Mouse (Mus musculus) mouse trophoblast stem cell (cell line): Measurements from ENCODE around the gene Snx25.

ENCODE experiments used
- in situ Hi-C, 2 experiments: fragments of 300-500 bp; cut with MseI, MboI; formaldehyde crosslinking; loops; 2 replicates in 1 of 2; 3 replicates in 1 of 2; pipeline ENCODE4 v1.15.1; 2025

Snx25 gene

DNA sequence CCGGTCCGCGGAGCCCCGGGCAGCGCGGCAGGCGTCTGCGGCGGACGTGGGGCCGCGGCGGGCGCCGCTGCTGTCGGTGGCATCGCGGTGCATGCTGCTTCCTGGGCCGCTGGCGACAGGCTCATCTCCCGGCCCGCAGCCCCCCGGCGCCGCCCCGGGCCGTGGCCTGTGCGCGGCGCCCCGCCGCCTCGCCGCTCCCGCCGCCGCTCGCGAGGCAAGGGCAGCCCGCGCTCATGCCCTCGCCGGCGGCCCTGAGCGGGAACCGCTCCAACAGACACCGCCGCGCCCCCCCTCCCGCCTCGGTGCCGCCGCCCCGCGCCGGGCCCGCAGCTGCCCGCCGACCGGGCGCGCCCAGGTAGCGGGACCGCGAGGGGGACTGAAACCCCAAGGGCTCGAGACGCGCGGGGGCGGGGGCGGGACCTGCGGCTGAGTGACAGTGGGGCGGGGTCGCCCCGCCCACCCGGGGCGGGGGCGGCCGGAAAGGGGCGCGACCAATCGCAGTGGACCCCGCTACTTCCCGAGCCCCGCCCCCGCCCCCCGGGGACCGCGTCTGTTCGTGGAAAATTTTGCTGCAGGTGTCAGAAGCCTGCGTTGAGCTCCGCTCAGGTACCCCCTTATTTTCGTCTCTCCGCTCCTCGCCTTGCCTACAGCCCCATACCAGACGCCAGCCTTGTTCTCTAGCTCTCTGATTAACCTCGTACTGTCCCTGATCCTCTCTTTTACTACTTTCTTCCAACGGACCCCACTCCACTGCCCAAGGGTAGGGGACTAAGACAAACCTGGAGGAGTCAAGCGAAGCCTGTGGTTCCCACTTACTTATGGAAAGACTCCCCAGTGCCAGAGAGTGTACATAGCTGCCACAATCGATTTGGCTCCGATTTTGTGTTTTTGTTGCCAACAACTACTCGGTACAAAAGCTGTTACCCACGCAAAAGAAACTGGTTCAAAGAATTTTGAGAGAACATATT is at the start of gene Snx25:
TSS of gene Snx25 (minus strand) at position 96 of the 968 bp plus-strand sequence.
- in situ Hi-C loops, result no loop called here

DNA sequence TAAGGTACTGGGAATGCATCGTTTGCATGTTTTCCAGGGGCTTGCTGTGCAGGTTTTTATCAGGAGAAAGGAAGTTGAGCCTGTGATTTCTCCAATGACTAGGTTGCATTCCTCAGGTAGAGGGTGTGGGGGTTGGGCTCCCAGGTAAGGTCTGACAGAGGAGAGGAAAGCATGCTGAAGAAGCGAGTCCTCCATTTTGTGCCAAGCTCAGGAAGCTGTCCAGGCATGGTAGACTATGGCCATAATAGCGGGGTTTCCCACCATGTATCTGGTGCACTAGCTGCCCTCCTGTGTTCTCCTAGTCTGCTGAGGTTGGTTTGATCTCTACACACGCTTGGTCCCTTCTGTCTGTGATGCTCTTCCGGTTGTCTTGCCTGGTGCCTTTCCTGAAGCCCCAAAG is 45.7 kb upstream of the Snx25 start:
- in situ Hi-C loops, result no loop called here

DNA sequence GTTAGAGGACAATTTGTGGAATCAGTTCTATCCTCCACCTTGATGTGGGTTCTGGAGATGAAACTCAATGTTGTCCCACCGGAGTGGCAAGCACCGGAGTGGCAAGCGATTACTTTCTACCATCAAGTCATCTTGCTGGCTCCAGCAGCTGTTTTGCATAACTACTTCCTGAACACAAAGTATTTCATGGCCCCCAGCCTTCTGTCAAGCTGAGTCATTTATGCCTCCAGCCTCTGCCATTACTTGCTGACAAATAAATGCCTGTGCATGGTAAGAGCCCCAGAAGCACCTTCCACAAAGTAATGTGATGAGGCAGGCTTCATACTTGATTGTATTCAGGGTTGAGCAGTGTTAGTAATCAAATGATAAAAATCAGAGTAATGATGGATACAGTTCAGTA is 44.9 kb upstream of the Snx25 start:
- in situ Hi-C loops, result no loop called here

DNA sequence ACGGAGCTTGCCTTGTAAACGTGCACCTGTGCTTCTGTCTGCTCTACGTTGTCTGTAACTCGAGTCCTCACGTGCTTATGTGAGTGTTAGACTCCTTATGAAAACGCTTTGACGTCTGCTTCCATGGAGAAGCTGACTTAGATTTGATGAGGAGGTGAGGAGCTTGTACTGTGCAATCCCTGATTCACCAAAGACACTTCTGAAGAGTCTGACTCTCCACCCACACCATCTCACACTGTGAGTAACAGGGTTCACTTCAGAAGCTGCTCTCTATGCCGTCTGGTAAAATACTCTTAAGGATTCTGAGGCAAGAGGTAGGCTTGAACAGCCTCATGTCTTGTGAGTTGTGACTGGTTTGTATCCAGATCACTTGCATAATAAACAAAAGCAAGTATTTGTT is 41.1 kb upstream of the Snx25 start:
- in situ Hi-C loops, result no loop called here

DNA sequence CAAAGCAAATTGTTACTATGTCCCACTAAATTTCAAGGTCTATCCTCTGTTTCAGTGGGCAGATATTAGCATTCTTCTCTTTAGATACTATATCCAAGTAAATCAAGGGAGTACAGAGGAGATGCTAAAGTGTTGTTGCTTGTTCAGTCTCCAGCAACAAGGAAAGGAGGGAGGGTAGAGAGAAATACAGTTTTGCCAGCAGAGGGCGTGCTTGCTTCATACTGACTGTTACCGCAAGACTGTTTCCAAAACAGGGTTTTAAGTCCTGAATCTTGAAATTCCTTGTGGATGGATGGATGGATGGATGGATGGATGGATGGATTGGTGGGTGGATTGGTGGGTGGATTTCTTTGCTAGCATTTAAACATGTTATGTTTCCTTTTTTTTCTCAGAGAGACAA is 33.4 kb upstream of the Snx25 start:
- in situ Hi-C loops, result loop anchor here in 1 of 2 experiments (5.0 kb wide), 1 partner anchor 52 kb away; no protein-coding TSS in a partner anchor

DNA sequence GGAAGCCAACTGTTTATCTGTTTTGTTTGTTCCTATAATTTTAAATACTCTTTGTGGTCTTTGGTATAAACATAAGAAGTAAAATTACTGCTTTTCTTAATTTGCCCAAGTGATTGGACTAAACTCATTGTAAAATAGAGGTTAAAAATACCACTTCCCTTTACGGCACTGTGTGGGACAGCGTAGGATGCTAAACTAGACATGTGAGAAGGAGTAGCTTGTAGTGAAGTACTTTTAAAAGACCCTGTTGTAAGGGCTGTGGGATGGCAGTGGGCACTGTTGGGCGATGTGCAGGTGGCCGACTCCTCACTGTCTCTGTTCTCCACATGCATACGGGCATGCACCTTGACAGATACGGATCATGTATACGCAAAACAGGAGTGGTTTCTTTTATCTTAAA is 28.2 kb upstream of the Snx25 start:
- in situ Hi-C loops, result no loop called here

GRCm38 (mm10) chr8:46173651-46174050 is 21.7 kb upstream of the Snx25 start:
- in situ Hi-C loops, result no loop called here

DNA sequence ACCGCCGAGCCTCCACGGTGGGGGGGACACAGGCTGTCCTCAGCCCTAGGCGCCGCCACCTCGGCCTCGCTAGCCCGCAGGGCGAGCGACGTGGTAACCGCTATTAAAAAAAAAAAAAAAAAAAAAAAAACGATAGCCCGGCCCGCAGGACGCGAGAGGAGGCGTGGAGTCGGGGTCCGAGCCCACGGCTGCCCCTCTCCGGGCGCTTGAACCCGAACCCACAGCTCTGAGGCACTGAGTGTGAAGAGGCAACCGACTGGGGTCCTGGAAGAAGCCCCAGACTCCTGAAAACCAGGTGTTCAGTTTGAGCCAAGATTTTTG is 11.9 kb upstream of the Snx25 start:
- in situ Hi-C loops, result no loop called here

GRCm38 (mm10) chr8:46162953-46163869 is 11.3 kb upstream of the Snx25 start:
- in situ Hi-C loops, result no loop called here

GRCm38 (mm10) chr8:46153042-46153441 is 1.1 kb upstream of the Snx25 start:
- in situ Hi-C loops, result no loop called here

GRCm38 (mm10) chr8:46151202-46152062 is 527 bp downstream of the Snx25 start, which contains the start of gene Cfap97:
Cfap97 (plus strand) TSS chr8:46151771.
- in situ Hi-C loops, result no loop called here

DNA sequence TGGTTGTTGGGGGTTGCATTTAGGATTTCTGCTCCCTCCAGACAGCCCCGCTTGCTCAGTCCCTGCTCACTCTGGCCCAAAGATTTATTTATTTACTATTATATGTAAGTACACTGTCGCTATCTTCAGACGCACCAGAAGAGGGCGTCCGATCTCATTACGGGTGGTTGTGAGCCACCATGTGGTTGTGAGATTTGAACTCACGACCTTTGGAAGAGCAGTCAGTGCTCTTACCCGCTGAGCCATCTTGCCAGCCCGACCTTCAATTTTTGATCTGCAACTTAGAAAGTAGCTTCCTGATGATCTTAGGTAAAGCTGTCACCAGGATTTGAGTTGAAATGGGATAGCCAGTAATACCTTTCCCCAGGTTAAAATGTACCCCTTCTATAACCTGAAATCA is 2.2 kb downstream of the Snx25 start:
- in situ Hi-C loops, result no loop called here

- in situ Hi-C loops, result no loop called here
Observed at GRCm38 (mm10) chr8:46149306-46149705, 2.7 kb downstream of the Snx25 start.

DNA sequence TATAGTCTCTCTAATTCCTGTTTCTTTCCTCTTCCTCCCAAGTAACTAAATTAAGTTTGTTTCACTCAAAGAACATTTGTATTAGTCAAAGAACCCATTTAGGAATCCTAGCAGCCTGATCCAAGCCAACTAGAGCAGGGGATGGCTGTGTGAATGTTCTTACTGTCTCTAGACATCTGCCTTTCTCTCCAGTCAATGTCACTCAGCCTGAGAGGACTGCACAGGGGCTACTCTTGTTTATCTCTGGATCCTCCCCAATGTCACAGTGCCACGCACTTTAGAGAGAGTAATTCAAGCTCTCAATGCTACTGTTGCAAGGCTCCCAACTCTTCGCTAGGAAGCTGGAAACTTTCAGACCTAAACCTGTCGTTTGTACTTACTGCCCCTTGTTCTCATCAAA is 5.8 kb downstream of the Snx25 start:
- in situ Hi-C loops, result no loop called here

GRCm38 (mm10) chr8:46143924-46144323 is 8.0 kb downstream of the Snx25 start:
- in situ Hi-C loops, result no loop called here

- in situ Hi-C loops, result no loop called here
Observed at GRCm38 (mm10) chr8:46143470-46143869, 8.5 kb downstream of the Snx25 start.

- in situ Hi-C loops, result no loop called here
Observed at GRCm38 (mm10) chr8:46142498-46143081, 9.4 kb downstream of the Snx25 start.

- in situ Hi-C loops, result no loop called here
Observed at GRCm38 (mm10) chr8:46141688-46142087, 10.3 kb downstream of the Snx25 start.

DNA sequence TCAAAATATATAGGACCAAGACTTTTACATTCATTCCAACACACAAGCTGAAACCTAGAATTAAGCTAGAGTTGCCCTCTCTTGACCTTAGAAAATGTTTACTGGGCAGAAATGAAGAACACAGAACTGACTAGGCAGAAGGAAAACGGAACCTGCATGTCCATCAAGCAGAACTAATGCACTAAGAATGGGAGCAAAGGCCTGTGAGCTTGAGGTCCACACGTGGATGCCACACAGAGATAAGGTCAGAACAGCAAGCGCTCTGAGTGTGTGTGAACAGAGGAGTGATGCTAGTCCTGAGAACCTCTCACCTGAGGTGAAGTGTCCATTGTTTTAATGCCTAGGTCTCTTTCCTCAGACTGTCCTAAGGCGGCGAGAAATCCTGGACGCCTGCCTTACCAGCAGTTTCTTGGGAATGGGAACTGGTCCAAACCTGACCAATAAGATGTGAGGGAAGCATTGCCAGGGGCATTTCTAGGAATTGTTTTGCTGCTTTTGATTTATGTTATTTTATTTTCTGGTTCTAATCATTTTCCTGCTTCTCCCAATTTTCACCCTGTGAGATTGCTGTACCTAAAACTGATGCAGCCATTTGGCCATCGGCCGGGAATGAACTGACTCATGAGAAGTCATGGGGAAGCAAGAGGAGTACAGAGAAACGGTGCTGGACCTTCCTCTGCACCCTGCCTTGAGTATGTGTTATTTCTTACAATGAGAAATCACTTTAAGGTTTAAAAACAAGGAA is 11.4 kb downstream of the Snx25 start:
- in situ Hi-C loops, result no loop called here

- in situ Hi-C loops, result no loop called here
Observed at GRCm38 (mm10) chr8:46137843-46138596, 13.9 kb downstream of the Snx25 start.
